Mouse (Mus musculus): Measurements from ENCODE around the gene Frmd4a.

Frmd4a gene

DNA sequence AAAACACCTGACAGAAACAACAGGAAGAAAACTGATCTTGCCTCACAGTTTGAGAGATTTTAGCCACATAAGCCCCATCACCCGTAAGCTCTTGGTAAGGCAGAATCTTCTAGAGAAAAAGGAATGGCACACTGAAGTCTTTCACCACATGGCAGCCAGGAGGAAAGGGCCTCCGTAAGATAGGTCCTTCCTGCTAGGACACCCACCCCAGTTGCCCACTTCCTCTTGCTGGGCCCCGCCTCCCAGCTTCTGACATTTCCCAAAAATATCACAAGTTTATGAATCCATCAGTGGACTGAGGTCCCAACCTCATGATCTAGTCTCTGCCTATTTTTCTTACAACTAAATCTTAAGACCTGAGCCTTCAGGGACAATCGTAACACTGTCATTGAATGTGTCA, 373.6 kb downstream of the Frmd4a start:
- no peak for DNase-seq (ENCODE audit: low read depth, low spot score)

DNA sequence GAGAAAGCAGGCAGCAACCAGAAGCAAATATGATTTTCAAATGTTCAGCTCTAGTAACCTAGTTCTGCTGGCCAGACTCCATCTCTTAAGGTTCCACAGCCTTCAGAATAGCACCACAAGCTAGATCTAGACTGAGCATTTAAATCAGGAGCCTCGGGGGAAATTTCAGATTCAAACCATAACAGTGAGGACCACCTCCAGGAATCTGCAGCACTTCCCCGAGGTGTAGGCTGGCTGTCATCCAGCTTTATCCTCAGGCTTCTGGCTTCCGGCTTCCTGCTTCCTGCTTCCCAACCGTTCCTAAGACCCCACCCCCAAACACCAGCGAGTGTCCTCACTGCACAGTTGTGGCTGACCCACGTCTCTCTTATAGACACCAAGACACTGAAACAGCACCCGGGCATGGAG, 374.2 kb downstream of the Frmd4a start:
- DNase-seq (ENCODE audit: low read depth, low spot score) = no peak

DNA sequence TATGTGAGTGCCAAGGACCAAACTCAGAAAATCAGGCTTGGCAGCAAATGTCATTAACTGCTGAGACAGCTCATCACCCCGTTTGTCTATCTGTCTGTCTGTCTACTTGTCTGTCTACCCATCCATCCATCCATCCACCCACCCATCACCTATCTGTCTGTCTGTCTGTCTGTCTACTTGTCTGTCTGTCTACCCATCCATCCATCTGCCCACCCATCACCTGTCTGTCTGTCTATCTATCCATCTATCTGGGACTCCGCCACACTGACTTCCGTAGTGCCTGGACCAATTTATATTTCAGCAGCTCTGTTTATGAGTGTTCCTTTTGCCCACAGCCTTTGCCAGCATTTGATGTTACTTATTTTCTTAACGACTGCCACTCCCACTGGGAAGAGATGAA, 375.5 kb downstream of the Frmd4a start:
- DNase-seq (ENCODE audit: low read depth, low spot score) = no peak

DNA sequence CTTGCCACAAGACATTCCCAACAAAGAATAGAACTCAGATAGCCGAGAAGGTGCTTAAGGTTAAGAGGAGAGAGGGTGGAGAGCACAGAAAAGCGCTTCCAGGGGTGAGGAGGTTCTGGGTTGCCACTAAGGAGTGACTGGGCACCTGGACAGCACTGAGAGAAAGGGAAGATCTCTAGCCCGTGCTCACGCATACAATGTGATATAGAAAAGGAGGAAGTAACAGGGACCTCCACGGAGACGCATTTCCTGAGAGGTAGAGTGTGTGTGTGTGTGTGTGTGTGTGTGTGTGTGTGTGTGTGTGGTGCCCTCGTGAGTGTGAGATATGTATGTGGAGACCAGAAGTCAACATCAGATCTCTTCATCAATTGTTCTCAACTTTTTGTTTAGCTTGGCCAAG, 377.1 kb downstream of the Frmd4a start:
- no peak for DNase-seq (ENCODE audit: low read depth, low spot score)

DNA sequence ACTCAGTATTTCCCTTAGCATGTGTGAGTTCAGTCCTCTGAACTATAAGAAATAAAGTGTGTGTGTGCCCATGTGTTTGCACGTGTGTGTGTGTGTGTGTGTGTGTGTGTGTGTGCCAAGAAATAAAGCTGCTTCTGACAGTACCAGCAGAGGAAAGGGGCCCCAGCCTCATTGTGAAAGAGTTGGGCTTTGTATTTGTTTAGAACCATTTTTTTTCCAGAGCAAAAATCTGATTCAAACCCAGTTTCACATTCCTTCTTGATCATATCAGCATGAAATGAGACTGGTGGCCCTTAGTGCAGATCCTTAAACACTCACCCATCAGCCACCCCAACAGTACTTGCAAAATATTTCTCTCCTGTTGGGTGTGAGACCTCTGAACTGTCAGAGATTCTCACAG, 382.2 kb downstream of the Frmd4a start:
- DNase-seq (ENCODE audit: low read depth, low spot score) = no peak

DNA sequence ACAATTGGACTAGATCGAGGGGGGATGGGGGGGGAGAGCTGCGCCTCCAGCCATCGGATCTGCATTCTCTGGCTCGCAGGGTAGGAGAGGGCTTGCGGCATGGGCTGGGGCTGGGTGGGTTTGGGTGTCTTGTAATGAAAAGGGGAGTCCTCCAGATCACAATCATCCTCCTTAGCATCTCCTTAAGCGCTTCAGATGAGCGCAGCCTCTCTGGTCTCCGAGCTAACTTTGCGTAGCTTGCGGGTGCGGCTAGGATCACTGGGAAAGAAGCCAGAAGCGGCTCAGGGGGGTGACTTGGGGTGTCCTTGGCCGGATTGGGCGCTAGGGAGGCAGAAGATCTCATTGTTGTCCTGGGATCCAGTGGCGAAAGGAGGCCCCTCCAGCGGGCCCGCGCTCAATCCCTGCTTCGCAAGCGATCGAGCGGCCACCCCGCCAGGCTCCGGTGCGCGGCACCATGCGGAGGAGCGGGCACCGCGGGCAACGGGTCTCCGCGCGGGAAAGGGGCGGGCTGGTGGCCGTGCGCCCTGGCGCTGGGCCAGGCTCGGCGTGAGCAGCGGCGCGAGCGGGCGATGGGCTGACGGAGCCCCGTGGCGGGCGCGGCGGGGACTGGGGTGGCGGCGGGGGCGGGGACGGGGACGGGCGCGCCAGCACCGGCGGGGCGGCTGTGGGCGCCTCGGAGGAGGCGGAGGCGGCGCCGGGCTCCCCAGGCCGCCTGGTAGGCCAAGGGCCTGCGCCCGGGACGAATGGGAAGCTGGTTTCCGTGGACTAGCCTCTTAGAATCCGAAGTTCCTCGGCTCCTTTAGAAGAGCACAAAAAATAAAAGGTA, 383.5 kb downstream of the Frmd4a start:
- peak; percentile 53 for DNase-seq (ENCODE audit: low read depth, low spot score)

DNA sequence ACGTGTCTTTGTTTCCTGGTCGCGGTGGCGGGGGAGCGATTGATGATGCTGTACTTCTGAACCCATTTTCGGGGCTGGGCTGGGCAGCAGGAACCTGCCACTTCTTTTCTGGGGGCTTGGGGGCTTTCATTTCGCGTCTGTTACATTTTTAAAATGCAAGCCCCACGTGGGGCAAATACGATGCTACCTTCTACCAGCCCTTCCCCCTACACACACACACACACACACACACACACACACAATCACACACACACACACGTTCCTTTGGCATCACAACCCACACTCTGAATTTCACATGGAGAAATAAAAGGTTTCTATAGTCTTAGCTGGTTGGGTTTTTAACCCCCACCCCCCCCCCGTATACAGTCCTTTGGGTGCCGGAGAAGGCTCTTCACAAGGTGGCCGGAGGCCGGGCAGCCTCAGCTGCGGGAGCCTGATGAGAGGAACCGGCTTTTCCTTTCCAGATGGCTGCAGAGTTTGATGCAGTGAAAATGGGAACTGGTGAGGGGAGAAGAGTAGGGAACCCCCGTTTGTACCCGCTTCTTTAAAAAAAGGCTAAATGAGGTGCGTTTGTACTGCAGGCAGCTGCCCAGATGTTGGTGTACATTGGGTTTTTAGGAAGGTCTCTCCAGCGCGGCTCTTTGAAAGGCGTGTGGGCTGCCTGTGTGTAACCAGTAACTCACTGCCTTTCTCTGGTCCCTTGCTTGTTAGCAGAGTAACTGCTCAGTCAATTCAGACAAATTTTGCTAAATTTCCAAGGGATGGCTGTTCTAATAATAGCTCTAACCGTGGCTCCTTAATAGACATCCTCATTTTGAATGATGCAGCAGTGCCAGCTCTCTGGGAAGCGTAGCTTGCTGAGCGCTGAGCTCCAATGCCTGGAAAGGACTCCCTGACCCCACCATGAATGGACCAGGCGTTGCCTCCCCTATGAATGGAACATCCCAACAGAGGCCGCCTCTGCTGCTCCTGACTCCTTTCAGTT, 384.4 kb downstream of the Frmd4a start:
- DNase-seq (ENCODE audit: low read depth, low spot score) = peak; percentile 28

DNA sequence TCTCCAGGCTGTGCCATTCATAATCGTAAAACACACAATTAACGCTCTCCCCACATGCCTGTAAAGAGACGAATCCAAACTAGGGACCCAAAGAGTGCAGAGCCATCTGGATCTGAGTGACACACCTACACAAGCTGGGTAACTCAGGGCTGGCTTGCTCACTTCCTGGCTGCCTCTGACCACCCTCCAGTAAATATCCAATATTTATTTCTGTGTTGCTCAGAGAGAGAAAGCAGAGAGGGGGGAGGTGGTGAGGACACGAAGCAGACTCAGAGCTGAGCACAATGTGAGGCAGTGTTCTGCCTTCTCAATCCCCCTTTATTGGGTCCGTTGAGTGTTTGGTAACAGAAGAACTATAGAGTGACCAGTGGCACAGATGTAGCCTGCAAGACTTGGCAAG, 389.5 kb downstream of the Frmd4a start:
- no peak for DNase-seq (ENCODE audit: low read depth, low spot score)

DNA sequence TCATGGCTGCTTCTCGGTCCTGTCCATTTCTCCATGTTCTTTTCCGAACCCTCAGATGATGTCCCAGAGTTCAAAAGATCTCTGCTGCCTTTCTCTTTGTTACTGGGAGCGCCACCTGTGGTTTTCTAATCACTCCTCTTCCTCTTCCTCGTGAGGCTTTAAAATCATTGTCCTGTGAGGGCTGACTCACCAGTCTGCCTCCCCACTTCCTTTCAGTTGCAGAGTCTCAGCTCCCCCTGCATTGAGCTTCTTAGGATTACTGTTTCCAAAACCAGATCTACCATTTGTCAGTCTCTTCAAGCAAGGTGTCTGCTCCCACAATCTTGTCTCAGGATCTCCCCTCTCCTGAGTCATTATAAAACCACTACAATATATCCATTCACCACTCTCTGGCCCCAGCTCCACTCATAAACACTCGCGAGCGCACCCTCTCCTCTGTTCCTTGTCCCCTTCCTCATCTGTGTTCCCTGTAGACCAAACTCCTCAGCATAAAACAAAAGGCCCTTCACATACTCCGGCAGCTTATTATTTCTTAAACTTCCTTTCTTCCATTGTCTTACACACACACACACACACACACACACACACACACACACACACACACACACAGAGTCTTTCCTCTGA, 392.4 kb downstream of the Frmd4a start:
- DNase-seq (ENCODE audit: low read depth, low spot score) = no peak

DNA sequence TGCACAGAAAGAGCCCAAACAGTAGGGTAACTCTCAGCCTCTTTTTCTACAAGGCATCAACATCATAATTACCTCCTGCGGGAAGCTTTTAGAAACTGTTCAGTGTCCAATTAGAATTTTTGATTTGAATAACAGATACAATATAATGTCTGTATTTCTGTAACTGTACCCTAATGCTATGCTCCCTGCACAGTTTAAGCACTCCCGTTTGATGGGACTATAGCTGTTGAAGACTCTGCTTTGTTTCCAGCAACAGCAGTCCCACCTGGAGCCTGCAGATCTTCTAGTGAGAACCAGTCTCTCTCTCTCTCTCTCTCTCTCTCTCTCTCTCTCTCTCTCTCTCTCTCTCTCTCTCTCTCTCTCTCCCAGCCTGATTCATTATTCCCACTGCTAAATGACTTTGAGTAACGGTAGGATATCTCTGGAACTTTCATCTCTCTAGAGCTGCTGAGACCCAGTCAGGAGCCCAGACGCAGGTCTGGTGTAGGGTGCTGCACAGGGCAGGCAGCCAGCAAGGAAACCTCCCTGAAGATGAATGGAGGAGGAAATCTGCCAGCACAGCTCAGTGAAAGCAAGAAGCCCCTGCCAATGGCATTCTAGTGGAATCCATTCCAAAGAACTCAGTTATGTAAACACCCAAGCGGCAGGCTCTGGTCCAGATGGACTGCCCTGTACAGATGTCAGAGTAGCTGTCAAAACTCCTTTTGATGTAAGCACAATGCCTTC, 395.5 kb downstream of the Frmd4a start:
- DNase-seq (ENCODE audit: low read depth, low spot score) = peak; percentile 43

DNA sequence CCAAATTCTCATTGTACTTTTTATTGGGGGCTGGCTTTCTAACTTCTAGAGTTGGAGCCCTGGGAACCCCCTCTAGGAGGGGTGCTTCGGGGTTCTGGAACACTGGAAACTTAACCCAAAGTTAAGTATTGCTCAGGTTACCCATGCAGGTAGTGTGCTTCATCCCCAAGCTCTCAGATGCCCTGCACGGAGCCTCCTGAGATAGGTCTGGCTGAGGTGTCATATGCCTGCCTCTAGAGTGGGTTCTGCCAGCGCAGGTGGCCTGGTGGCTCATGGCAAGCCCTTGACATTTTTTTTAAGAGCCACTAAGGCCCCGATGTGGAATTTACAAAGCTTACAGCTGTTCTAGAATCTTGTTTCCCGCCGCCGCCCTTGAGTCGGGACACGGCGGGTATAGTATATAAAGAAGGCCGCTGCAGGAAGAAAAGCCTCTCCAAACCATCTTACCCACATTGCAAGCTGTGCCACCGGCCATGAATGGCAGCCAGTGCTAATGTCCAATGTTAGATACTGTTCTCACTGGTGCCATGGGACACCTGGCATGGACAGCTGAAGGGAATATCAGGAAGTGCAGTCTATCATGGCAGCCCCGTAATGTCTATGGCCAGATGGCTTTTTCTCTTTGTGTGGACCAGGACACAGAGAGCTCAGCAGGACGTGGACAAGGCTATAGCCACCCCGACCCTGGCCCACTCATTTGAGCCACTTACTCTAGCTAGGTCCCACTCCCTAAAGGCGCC, 396.2 kb downstream of the Frmd4a start:
- DNase-seq (ENCODE audit: low read depth, low spot score) = no peak

DNA sequence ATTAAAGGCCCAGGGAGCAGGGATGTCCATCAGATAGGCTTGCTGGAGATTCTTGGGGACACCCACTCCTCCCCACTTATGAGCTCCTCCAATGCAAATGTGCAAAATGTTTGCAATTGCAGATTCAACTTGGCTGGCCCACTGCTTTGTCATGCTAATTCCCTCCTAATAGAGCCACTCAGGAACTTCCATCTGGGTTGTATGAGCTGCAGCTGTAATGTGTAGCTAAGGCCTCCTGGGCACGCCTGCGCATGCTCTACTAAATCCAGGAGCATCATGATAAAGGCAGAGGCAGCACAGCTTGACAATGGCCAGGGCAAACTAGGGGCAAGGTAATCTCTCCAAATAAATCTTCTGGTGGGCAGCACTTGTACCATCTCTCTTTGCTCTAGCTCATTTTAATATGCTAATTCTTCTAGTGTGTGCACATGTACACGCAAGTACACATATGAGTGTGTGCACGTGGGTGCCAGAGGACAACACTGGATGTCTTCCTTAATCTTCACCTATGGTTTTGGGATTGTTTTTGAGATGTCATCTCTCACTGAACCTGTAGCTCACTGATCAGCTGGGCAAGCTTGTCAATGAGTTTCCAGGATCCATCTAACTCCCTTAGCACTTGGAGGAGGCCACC, 403.3 kb downstream of the Frmd4a start:
- DNase-seq (ENCODE audit: low read depth, low spot score) = peak; percentile 65

DNA sequence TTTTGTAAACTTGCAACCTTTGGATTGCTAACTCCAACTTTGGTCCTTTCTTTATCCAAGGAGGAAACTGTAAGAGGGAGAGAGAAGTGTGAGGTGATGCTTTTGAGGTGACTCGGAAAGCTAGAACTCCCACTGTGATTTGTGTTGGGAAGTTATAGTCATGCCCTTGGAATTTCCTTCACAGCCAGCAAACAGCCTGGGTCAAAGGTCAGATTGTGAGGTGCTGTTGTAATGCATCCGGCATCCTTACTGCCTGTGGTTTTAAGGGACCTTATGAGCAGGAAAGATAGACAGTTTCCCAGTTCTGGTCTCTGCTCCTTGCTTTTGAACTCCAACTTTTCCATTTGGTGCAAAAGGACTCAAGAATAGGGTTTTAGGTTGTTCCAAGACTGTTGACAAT, 404.2 kb downstream of the Frmd4a start:
- DNase-seq (ENCODE audit: low read depth, low spot score) = no peak

DNA sequence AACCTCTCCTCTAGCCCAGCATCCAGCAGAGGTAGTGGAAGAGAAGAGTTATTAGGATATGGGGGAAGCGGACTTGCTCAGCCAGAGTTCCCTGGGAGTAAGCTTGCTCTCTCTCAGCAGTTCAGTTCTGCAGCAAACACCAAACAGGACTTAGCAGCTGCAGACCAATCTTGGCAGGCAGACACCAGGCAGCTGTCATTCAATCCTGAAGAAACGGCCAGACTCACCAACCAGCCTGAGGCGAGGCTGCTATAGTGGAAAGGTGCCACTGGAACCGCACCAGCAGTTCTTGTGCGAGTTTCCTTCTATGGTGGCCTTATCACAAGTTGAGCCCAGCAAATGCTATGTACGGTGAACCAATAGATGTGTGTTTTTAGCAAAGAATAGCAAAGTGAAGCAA, 406.4 kb downstream of the Frmd4a start:
- no peak for DNase-seq (ENCODE audit: low read depth, low spot score)

DNA sequence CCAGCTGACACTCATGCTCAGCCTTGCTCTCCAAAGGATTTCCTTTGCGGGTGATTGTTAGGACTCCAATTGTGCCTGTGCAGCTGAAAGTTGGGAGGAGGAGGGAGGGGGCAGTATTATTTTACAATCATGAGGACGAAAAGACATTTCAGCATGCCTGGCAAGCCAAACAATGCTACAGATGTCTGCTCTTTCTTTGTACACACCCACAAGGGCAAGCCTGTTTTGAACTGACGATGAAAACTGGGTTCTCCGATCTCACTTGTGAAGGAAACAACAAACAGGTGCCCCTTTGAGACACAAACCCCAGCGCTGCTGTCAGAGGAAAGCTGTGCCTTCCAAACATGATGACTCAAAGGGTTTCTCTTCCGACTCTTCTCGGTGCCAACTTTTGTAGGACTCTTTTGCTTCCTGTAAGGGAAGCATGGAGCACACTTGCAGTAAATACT, 410.9 kb downstream of the Frmd4a start:
- DNase-seq (ENCODE audit: low read depth, low spot score) = no peak

DNA sequence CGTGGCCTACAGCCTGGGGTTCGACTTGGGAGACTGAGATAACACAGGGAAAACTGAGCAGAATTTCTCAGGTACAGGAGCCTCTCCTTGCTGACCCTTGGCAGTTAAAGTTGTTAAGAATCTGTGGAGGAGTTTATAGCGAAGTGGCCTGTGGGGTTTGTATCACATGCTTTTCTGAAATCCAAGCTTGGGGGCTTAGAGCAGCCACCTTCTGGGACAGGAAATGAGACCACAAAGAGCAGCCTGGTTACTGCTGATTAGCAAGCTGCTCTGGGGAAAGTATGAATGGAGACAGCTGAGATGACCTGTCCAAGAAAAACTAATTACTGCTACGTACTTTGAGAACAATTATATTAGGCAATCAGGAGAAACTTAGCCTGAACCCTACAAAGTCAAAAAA, 415.6 kb downstream of the Frmd4a start:
- no peak for DNase-seq (ENCODE audit: low read depth, low spot score)

DNA sequence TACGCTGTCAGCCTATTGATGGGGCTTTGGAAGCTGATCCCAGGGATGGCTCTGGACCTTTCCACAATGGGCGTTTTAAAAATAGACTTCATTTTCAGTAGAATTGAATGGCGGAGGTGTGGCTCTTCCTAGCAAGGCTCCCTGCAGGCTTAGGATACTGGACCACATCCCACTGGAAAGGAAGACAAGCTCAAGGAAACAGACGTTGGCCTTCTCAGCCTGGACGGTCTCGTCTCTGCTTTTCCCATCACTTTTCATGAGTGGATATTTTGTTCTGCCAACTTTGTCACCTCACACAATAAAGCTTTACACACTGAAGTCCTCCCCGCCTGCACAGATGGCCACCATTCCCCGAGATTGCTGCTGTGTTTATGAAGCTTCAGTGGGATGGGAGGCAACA, 417.5 kb downstream of the Frmd4a start:
- DNase-seq (ENCODE audit: low read depth, low spot score) = no peak

DNA sequence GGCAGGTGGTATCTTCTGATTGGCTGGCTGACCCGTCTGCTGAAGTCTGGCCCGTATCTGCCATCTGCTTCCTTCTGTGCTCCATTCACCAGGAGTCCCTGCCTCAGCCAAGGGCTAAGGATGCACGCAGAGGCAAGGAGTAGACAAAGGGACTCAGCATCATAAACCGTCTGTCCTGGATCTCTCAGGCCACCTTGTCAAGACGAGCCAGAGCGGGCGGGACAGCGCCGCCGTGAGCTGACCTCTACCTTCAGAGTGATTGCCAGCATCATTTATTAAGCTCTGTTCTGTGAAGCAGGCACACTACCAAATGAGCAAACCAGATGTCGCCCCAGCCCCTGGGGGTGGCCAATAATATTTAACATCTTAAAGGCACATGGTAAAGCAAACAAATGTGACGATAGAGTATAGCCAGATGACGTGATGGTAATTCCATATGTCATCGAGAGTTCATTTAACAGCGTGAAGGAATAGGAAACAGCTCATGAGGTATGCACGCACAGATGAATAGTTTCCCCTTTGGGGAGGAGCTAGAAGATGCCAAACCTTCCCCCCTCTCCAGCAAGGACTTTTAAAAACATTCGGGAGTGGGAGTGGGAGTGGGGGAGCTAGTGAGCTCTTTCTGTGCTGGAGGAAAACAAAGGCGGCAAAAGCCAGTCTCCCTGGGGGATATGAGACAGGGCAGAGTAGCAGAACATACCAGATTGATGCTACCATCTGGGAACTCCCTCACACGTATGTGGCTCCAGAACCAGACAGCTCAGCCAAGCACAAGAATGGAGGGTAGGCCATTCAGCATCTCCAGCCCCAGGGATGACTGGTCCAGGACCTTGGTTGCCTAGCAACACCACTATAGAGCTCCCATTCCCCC, 419.1 kb downstream of the Frmd4a start:
- DNase-seq (ENCODE audit: low read depth, low spot score) = no peak

DNA sequence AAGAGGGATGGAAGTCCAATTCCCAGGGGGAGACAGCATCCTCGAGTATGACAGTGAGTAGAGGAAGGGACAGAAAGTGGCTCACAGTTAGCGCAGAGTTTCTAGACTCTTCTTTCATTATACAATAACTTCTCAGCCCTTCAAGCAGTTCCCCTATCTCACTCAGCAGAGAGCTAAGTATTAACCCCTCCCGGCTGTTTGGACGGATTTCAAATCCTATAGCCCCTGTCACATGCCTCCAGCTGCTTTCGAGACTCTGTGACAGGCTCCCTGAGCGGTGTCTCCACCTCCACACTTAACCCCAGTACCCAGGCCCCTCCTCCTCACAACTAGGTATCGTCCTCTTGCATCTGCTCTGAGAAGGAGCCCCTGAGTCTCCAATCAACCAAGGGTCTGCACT, 421.2 kb downstream of the Frmd4a start:
- DNase-seq (ENCODE audit: low read depth, low spot score) = no peak

All from ZHBTc4 (cell line).